Mouse (Mus musculus) G1E (cell line): ENCODE data around the gene Il31ra. TPM values are rescaled to one million over a fixed set of nuclear protein-coding genes. Genes with fewer than 3 reads are reported as not detected.

Experiments used
- ATAC-seq: 2 replicates; pipeline ENCODE4 v1.8.0; 2016; ENCODE audit warnings: mild to moderate bottlenecking; ENCODE audit not compliant: insufficient number of reproducible peaks, poor library complexity, low FRiP score, severe bottlenecking; ENCODE audit errors: extremely low read depth
- DNase-seq: peaks from one replicate; pipeline ENCODE4 v3.0.0; 2012; ENCODE audit warnings: low spot score
- H3K27me3 ChIP-seq: 2 replicates; pipeline ENCODE4 v1.6.1; 2012; ENCODE audit warnings: mild to moderate bottlenecking, low read length, inconsistent platforms; ENCODE audit not compliant: insufficient read depth
- H3K36me3 ChIP-seq: replicated peaks from 2 replicates; pipeline ENCODE3; 2012; ENCODE audit warnings: mild to moderate bottlenecking, inconsistent platforms
- H3K4me1 ChIP-seq: 2 replicates; pipeline ENCODE4 v1.6.1; 2012; ENCODE audit warnings: low read depth, low read length, inconsistent platforms, mixed read lengths; ENCODE audit not compliant: insufficient read depth
- H3K4me3 ChIP-seq: 2 replicates; pipeline ENCODE4 v1.5.1; 2012; ENCODE audit warnings: low read depth, mild to moderate bottlenecking, inconsistent platforms, low read length, moderate library complexity, mixed read lengths
- H3K9me3 ChIP-seq: replicated peaks from 2 replicates; pipeline ENCODE4 v1.6.1; 2012; ENCODE audit warnings: inconsistent platforms
- CTCF ChIP-seq: IDR thresholded peaks from 2 replicates; pipeline ENCODE4 v1.5.1; 2012; ENCODE audit warnings: low read depth, low read length, inconsistent platforms, mixed read lengths
- GATA1 ChIP-seq: IDR thresholded peaks from 2 replicates; pipeline ENCODE4 v1.6.1; 2012; ENCODE audit warnings: borderline replicate concordance, low read length, inconsistent platforms, mixed read lengths
- GATA2 ChIP-seq: IDR thresholded peaks from 2 replicates; pipeline ENCODE4 v1.6.1; 2012; ENCODE audit warnings: low read depth, low read length, inconsistent platforms, borderline replicate concordance
- POLR2AphosphoS5 ChIP-seq: IDR thresholded peaks from 2 replicates; pipeline ENCODE4 v1.6.1; 2012; ENCODE audit warnings: low read depth, low read length, inconsistent platforms; ENCODE audit not compliant: insufficient replicate concordance
- TAL1 ChIP-seq: conservative IDR thresholded peaks from 2 replicates; pipeline ENCODE4 v1.6.1; 2012; ENCODE audit warnings: low read depth, low read length, inconsistent platforms, mixed read lengths
- polyA plus RNA-seq: library from polyadenylated mRNA; stranded (reverse); fragments of >175 nt; gene quantifications from 2 replicates; pipeline ENCODE4 v1.2.3, GENCODE M21; 2012
- total RNA-seq, 2 experiments: library from RNA; stranded (forward) in 1 of 2; stranded (reverse) in 1 of 2; fragments of 200-1000 nt in 1 of 2; fragments of >200 nt in 1 of 2; fragmentation: Nextera tagmentation in 1 of 2; gene quantifications; 2 replicates each; pipeline ENCODE4 v1.2.3; 2014 to 2017

The Il31ra gene
- total and polyA plus RNA-seq, 3 experiments: 0.05 TPM; not detected in 2

DNA sequence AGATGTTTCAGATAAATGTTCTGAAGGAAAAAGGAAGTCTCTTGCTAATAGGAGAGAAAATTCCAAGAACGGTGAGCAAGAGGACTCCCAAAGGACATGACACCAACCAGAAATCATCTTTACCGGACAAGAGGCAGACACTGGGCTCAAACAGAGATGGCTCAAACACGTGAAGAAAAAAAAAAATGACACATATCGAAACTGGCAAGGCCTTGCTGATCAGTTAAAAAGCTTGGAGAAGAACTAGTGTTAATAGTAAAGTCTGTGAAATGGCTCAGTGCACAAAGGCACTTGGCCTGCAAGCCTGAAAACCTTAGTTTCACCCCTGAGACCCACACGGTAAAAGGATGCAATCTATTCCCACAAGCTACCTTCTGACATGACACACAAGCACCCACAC is 23.4 kb downstream of the Il31ra start:
- H3K27me3 ChIP-seq: peaks cover 21% of the 10 kb centered on the region
- TF ChIP-seq CTCF (no peak), TAL1 (no peak), GATA1 (no peak), POLR2AphosphoS5 (no peak), GATA2 (no peak)
- DNase-seq (no peak), ATAC-seq (no peak)
- H3K4me1 ChIP-seq: no peaks in the 10 kb centered on the region
- no peaks in the 10 kb centered on the region for H3K9me3 ChIP-seq
- no peak overlapping the region for H3K4me3 ChIP-seq
- H3K36me3 ChIP-seq: no peaks in the 10 kb centered on the region

DNA sequence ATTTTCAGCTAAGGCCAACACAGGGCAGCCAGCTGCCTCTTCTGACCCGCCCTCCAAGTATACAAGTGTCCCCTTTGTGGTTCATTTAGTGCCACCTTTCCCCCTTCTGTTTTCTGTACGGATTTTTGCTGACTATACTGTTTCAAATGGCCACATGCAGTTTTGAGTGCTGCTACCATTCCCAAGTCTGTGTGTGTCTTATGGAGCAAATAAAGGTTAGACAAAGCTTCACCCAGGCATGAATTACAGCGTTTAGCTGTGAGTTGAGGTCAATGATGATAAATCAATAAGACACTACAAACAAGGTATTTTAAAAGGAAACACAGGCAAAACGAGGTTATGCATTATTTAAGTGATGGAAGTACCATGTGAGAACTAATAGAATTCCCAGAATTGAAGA is 24.6 kb downstream of the Il31ra start:
- TF ChIP-seq GATA2: no peak
- Histone ChIP-seq H3K4me1 (no peaks in the 10 kb centered on the region), H3K27me3 (peaks cover 25% of the 10 kb centered on the region), H3K9me3 (no peaks in the 10 kb centered on the region), H3K36me3 (no peaks in the 10 kb centered on the region), H3K4me3 (no peak overlapping the region)
- no peak for ATAC-seq
- no peak for DNase-seq

DNA sequence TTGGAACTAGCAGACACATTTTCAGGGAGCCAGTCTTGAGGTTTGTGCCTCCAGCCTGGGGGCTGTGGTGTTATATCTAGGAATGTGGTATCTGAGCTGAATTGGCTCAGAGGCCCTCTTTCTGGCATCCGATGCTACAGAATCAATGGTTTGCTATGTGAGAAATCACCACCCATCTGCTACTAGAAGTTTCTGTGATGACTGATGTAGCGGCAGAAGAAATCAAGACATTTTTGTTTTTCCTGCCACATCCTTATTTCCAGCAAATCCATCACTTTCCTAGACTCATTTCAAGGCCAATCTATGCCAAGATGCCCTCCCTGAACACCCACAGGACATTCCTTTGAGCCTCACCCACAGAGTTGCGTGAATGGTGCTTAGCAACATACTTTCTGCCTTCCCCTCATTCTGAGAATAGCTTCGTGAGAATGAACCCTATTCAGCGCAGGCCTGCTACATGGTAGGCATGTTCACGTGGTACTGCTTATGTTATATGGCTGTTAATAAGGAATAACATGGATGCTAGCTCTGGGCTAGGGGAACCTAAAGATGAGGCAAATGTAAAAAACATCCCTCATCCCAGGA is 33.5 kb downstream of the Il31ra start:
- peaks cover 36% of the 10 kb centered on the region for H3K27me3 ChIP-seq
- TF ChIP-seq TAL1 (no peak), GATA2 (no peak), POLR2AphosphoS5 (no peak), CTCF (no peak), GATA1 (no peak)
- ATAC-seq (no peak), DNase-seq (no peak)
- no peaks in the 10 kb centered on the region for H3K4me1 ChIP-seq
- no peak overlapping the region for H3K4me3 ChIP-seq
- no peaks in the 10 kb centered on the region for H3K9me3 ChIP-seq
- no peaks in the 10 kb centered on the region for H3K36me3 ChIP-seq

DNA sequence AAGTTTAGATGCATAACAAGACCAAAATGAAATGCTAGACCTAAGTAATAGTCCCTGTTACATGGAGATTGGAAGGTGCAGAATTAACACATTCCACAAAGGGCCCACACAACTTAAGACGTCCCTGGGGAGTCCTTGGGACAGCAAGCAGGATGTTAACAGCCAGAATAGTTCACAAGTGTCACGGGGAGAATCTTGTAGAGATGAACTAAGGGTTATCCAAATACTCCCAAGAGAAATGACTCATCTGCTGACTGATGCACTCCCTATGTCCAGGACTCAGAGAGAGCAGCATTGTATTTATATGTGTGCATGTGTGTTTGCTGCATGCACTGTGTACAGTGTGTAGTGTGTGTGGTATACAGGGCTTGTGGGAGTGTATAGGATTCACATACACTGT is 37.7 kb downstream of the Il31ra start:
- ATAC-seq: no peak
- peaks cover 4% of the 10 kb centered on the region; the same call in 1 of the 2 replicates for H3K4me1 ChIP-seq
- peaks cover 35% of the 10 kb centered on the region for H3K27me3 ChIP-seq
- DNase-seq: no peak
- H3K4me3 ChIP-seq: no peak overlapping the region
- no peaks in the 10 kb centered on the region for H3K9me3 ChIP-seq
- H3K36me3 ChIP-seq: no peaks in the 10 kb centered on the region
- TF ChIP-seq GATA2 (no peak), POLR2AphosphoS5 (no peak), CTCF (no peak)

DNA sequence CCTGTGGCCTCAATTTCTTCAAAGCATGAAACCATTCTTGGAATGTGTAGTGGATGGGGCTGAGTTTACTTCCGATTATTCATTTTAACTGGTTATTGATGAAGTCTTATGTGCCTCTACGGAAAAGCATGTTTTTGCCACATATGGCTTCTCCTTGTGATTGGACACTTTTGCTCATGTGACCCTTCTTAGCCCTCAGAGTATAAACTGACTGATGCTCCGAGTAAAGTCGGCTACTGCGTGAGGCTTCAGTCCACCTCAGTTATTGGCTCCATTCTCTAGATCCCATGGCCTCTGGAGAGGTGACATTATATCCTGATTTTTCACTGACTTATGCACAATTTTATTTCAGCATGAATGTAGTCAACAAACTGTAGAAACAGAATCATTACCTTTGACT is 40.9 kb downstream of the Il31ra start:
- Histone ChIP-seq H3K4me1 (peaks cover 5% of the 10 kb centered on the region; the same call in 1 of the 2 replicates), H3K36me3 (no peaks in the 10 kb centered on the region), H3K4me3 (no peak overlapping the region), H3K9me3 (no peaks in the 10 kb centered on the region), H3K27me3 (peaks cover 31% of the 10 kb centered on the region)
- ATAC-seq: no peak
- TF ChIP-seq CTCF (no peak), GATA2 (no peak), POLR2AphosphoS5 (no peak), TAL1 (no peak), GATA1 (no peak)
- no peak for DNase-seq

DNA sequence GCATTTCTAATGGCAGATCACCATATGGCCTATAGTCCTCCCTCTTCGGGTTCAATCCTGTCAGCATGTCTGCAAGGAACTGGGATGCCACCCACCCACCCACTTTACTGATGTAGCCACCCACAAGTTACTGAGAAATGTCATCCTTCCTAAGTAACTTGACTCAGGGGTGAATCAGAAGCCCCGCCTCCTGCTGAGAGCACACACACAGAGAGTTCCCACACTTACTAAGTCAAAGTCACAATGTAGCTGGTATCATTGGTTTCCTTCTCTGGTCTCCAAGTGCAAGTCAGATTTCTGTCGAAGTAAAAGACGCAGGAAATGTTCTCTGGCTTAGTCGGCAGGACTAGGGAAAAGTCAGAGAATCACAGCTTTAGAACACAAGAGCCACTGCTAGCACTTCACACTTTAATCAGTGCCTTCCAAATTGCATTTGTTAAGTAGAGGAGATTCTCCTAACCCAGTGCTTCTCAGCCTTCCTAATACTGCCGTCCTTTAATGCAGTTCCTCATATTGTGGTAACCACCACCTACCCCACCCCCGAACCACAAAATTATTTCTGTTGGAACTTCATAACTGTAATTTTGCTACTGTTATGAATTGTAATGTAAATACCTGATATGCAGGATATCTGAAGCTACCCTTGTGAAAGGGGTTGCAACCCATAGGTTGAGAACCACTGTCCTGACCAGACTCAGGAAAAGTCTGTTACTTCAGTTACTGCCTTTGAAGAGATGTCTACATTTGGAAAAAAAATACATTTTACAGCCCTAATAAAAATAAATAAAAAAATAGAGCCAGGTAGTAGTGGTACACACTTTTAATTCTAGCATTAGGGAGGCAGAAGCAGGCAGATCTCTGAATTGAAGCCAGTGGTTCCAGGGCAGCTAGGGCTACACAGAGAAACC is 42.3 kb downstream of the Il31ra start:
- H3K27me3 ChIP-seq: peaks cover 37% of the 10 kb centered on the region
- H3K4me1 ChIP-seq: peaks cover 5% of the 10 kb centered on the region; the same call in 1 of the 2 replicates
- H3K4me3 ChIP-seq: no peak overlapping the region
- TF ChIP-seq GATA2: no peak
- no peak for TF ChIP-seq POLR2AphosphoS5
- TF ChIP-seq CTCF: no peak
- no peak for TF ChIP-seq GATA1
- no peak for TF ChIP-seq TAL1
- no peaks in the 10 kb centered on the region for H3K36me3 ChIP-seq
- no peak for DNase-seq
- no peaks in the 10 kb centered on the region for H3K9me3 ChIP-seq
- ATAC-seq: no peak
